Mouse (Mus musculus): ENCODE results near the gene Babam2.

DNA sequence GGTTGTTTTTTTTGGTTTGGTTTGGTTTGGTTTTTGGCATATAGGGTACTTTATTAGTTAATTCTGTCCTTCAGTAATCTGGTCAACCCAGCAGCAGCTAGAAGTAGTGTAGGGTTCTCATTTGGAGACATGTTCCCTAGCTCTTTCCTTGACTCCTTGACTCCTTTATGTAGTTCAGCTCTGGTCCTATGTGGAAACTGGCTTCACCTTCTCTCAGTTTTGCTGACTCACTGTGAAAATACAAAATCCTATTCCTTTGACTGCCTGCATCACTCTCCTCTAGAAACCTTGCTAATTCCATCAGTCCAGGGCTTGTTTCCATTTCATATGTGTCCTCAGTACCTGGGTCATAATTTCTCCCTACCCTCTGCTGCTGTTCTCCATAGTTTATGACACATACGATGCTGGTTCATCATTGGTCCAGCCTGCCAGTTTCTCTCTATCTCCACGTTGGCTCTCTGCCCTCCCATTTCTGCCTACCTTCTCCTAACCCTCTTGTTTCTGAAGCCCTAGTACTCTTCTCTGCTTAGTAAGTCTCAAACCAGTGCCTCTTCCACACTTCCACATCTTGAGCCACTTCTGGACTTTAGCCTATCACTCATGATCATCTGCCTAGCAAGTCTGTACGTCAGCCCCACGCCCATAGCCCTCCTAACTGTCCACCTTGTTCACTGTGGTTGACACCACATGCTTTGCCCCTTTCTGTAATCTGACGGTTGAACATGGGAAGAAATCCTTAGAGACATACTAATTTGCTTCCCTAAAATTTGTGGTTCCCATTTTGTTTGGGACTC, 163.5 kb downstream of the Babam2 start:
- TF ChIP-seq POLR2A (IDR thresholded peaks at IDR 0.05; ENCODE audit: low read depth, low read length) (no peak), CTCF (IDR thresholded peaks at IDR 0.05; ENCODE audit: extremely low read depth, insufficient read length, insufficient replicate concordance, low read depth, low read length) (no peak)

Measured in small intestine, adult 2 months (tissue).